Mouse (Mus musculus): ENCODE data around the gene Tgm5.
"Not testable (repeated sequence)": the region's sequence is repeated elsewhere in the genome, so short reads cannot be mapped to it uniquely, and the experiment has no call there.

Gene Tgm5

GRCm38 (mm10) chr2:121039382-121039781 is 46.3 kb downstream of the Tgm5 start:
- DNase-seq = no peak

DNA sequence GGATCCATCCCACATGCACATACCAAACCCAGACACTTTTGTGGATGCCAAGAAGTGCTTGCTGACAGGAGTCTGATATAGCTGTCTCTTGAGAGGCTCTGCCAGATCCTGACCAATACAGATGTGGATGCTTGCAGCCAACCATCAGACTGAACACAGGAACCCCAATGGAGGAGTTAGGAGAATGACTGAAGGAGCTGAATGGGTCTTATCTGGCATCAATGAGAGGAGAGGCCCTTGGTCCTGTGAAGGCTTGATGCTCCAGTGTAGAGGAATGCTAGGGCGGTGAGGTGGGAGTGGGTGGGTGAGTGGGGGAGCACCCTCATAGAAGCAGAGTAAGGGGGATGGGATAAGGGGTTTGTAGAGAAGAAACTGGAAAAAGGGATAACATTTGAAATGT is 46.8 kb downstream of the Tgm5 start:
- not testable (repeated sequence) for DNase-seq

DNA sequence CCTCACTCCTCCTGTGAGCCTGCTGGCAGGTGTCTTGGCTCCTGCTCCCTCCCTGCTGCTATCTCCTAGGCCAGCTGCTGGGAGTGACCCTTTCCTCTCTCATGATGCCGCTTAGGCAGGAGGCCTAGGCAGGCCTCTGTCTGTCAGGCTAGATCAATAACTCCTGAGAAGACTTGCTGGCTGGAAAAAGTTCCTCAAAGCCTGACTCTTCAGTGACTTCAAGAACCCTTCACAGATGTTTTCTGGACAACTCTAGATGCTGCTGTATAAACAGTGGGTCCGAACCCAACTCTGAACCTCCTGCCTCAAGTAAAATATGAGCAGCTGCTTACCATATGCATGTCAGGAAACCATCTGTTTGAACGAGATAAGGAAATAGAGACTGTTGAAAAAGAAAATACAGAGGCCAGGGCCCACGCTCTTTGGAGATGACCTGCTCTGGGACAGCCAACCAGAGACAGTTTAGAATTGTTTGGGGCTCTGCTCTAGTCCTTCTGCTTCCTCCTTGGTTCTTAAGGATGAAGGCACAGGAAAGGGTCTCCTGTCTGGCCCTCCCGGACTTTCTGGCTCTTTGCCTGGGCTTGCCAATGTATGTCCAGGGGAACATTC is 48.8 kb downstream of the Tgm5 start, which contains the start of gene Epb42:
Gene Epb42 (minus strand): TSS at position 340 of the 609 bp plus-strand sequence.
- DNase-seq = no peak

GRCm38 (mm10) chr2:121022918-121023317 is 62.7 kb downstream of the Tgm5 start:
- no peak for DNase-seq

DNA sequence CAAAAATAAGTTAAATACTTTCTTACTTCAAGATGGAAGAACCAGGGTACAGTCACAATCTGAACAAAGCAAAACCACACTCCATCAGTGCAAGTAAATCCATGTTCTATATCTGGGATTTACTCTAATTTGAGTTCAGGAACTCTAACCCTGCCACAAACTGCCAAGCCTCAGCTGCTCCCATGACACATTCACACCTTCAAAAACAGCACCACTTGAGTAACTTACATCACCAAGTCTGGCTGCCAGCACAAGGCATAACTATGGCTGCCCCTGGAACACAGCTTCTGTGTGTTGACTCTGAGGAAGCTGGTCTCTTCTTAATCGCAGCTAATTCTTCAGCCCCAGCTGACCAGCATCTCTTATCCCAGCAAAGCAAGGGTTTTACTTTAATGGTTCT is 68.5 kb downstream of the Tgm5 start:
- DNase-seq = no peak

GRCm38 (mm10) chr2:121016226-121016625 is 69.4 kb downstream of the Tgm5 start:
- DNase-seq = no peak

- no peak for DNase-seq
Observed at GRCm38 (mm10) chr2:121015507-121015906, 70.1 kb downstream of the Tgm5 start.

GRCm38 (mm10) chr2:121012676-121013075 is 73.0 kb downstream of the Tgm5 start:
- no peak for DNase-seq

DNA sequence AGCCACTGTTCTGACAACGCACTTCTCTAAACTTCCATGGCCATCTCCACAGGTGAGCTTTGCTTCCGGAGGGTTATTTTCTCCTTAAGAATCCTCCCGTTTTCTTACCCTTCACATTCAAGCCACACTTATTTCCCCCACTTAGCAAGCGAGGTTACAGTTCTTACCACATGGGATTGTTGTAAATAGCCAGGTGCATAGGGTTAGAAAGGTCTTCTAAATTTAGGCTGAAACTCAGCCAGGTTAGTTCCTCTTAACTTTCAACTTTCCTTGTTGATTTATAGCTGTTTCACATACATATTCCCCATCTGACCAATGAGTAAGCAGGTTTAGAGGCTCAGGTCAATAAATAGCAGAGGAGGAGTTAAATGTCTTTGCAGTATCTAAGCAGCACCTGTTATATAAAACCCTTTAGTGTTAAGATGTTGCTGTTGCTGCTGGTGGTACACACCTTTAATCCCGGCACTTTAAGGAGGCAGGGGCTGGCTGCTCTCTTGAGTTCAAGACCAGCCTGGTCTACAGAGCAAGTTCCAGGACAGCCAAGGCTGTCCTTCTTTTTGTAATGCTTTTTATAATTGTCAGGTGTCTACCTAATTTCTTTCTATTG is 76.5 kb downstream of the Tgm5 start:
- DNase-seq = no peak

- DNase-seq = no peak
Observed at GRCm38 (mm10) chr2:121008664-121009007, 77.0 kb downstream of the Tgm5 start.

- peak; percentile 79 for DNase-seq
Observed at GRCm38 (mm10) chr2:121007925-121008663, 77.5 kb downstream of the Tgm5 start, which contains the start of gene Ccndbp1. Gene Ccndbp1, plus strand, starts transcription at chr2:121008403.

GRCm38 (mm10) chr2:121006986-121007385 is 78.7 kb downstream of the Tgm5 start:
- DNase-seq = peak; percentile 83

DNA sequence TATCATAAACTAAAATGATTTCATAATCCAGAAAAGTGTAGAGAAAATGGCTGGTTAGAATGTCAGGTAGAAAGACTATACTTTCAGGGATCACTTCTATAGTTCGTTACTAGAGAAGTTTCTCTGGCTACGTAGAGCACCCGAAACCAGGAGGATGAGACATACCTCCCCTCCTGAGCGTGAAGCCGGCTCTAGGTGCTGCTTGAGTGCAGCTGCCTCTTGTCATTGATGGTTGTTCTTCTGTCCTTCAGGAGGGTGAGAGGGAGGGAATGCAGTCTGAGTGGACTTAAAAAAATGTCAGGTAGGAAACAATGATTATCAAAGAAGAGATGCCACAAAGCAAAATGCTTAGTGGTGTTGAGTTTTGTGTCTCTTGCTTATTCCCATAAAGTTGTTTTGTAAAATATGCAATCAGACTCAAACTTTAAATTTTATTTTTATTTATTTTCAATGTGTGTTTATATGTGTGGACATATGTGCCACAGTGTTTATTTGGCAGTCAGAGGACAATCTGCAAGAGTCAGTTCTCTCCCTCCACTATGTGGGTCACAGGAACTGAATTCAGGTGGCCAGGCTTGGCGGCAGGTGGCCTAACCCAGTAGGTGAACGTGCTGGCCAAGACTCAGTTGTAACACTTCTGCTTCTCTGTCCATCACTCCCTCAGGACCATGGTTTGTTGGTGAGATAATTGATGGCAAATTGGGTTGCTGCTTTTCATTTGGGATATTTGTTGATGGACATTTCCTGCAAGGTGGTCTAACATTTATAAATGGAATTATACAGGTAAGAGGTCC is 81.4 kb downstream of the Tgm5 start:
- peak; percentile 81 for DNase-seq

DNA sequence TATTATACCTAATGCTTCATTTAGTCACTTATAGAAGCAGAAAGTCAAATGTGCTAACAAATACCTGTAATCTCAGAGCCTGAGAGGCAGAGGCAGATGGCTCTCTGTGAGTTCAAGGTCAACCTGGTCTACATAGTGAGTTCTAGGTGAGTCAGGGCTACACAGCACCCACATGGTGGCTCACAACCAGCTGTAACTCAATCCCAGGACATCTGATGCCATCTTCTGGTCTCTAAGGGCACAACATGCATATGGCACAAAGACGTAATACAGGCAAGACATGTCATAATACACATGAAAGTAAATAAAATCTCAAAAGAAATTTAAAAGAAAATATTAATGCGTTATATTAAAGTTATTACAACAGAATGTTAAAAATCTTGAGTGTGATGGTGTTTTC is 82.1 kb downstream of the Tgm5 start:
- no peak for DNase-seq

GRCm38 (mm10) chr2:120998863-120999262 is 86.8 kb downstream of the Tgm5 start:
- no peak for DNase-seq

- not testable (repeated sequence) for DNase-seq
Observed at GRCm38 (mm10) chr2:120996607-120997006, 89.0 kb downstream of the Tgm5 start.
